Mouse (Mus musculus): ENCODE measurements around the gene Sec22b.

- TF ChIP-seq CTCF (IDR thresholded peaks at IDR 0.05; ENCODE audit: insufficient read depth, low read depth, low read length) (no peak), POLR2A (IDR thresholded peaks at IDR 0.05; ENCODE audit: insufficient read depth, low read depth, low read length) (no peak)
Observed at GRCm38 (mm10) chr3:97956926-97957325, 55.9 kb downstream of the Sec22b start.
